Mouse (Mus musculus) spleen, postnatal 36 days (tissue): ENCODE results near the gene Arrdc4.

ENCODE experiments used
- DNase-seq, 2 experiments: peaks; one replicate each; pipeline ENCODE4 v3.0.0; 2022; ENCODE audit warnings: low spot score in 2 of 2, mixed read lengths in 1 of 2

The Arrdc4 gene

GRCm38 (mm10) chr7:68709319-68709573 lies 39.8 kb downstream of the Arrdc4 start:
- no peak for DNase-seq

- DNase-seq: no peak
These were observed 40.3 kb downstream of the Arrdc4 start for GRCm38 (mm10) chr7:68708563-68709318.

- DNase-seq: no peak
These were observed 43.9 kb downstream of the Arrdc4 start for GRCm38 (mm10) chr7:68705162-68705561.

DNA sequence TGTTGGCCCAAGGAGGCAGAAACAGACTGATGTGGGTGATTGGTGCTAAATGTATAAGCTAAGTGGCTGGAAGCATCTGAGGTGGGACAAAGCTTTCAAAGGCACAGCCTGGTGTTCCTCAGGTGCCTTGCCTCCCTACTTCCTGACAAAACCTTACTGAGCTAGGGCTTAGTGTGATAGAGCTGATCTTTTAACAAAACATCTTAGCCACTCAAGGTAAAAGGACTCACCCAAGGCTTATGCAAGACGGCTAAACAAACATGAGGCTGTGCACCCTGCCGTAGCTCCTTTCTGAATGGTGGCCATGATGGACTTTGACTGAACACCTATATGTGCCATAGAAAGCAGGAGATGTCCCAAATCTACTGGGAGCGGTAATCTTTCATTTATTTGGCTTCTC lies 51.7 kb downstream of the Arrdc4 start:
- no peak for DNase-seq

DNA sequence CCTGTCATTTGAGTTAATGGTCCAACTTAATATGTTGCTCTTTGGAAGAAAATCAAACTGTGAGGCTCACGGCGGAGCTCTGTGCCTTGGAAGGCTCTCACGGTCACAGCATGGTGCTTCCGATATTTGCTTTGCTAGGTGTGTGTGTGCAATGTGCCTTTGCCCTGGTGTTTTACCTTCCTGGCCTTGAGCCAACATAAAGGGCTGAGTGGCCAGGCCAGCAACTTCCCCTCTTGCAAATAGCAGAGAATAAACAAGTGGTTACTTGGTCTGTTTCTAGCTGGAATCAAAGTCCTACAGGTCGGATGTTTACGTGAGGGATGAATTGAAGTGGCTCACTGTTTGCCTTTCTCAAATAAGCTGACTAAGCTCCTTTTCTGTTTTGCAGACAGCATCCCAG lies 52.1 kb downstream of the Arrdc4 start:
- DNase-seq: no peak

DNA sequence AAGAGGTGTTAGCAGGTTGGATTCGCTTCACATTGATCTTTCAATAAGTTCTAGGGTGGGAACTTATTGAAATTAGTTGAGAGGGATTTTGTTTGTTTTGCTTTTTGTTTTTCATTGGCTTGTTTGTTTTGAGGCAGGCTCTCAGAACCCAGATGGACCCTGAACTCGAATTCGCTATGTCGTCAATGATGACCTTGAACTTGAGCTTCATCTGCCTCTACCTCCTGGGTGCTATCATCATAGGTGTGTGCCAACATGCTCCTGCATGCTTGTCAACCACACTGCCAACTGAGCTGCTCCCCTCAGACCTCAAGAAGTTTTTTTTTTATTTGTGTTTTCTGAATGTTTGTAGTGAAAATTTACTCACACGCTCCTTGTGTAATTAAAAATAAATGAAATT lies 52.6 kb downstream of the Arrdc4 start:
- DNase-seq: no peak

GRCm38 (mm10) chr7:68692731-68693130 lies 56.3 kb downstream of the Arrdc4 start:
- no peak for DNase-seq

DNA sequence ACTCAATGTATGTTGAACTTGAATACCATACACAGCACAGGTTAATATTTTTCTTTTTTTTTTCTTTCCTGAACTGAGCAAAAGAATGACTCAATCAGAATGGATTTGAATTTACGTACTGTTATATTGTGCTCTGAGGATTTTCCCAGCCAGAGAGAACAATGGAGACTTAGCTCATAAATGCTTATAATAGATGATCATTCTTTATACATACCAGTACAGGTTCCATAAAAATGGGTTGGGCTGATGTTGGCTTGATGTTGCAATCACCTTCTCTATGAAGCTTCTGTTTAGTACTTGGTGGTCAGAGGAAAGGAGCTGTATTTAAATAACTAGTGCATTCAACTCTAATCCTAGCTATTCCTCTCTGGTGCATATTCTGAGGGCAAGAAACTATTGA lies 57.6 kb downstream of the Arrdc4 start:
- DNase-seq: no peak

- no peak for DNase-seq
These were observed 61.9 kb downstream of the Arrdc4 start for GRCm38 (mm10) chr7:68687140-68687611.
